Mouse (Mus musculus): Measurements from ENCODE around the gene Slc30a1. TPM values are rescaled to one million over a fixed set of nuclear protein-coding genes. Genes with fewer than 3 reads are reported as not detected.
A peak's percentile ranks its signal among the peaks of the same experiment; 100 is the strongest.

Gene Slc30a1
- polyA plus RNA-seq, 1 experiment from 2014 or later: 1.3 TPM

- H3K4me3 ChIP-seq: peak overlapping the region; percentile 88; the same call in 1 of the 2 replicates
- DNase-seq (ENCODE audit: low spot score): no peak
- 94% methylated on average over 14 of the region's 14 CpGs for WGBS
Measured at GRCm38 (mm10) chr1:191909316-191909715, 2.7 kb downstream of the Slc30a1 start.

GRCm38 (mm10) chr1:191910646-191911045 is 4.1 kb downstream of the Slc30a1 start:
- 84% methylated on average over 3 of the region's 3 CpGs for WGBS
- DNase-seq (ENCODE audit: low spot score): no peak
- H3K36me3 ChIP-seq: peaks cover 25% of the 10 kb centered on the region
- H3K27ac ChIP-seq: no peak overlapping the region
- H3K4me1 ChIP-seq (replicated peaks): peaks cover 43% of the 10 kb centered on the region
- no peaks in the 10 kb centered on the region for H3K27me3 ChIP-seq (ENCODE audit: insufficient read depth, poor library complexity, severe bottlenecking)
- no peak overlapping the region for H3K4me3 ChIP-seq
- H3K9me3 ChIP-seq: no peaks in the 10 kb centered on the region

More at GRCm38 (mm10) chr1:191909316-191909715, 2.7 kb downstream of the Slc30a1 start:
- Histone ChIP-seq H3K27me3 (ENCODE audit: insufficient read depth, poor library complexity, severe bottlenecking) (peaks cover 6% of the 10 kb centered on the region), H3K9me3 (no peaks in the 10 kb centered on the region), H3K27ac (no peak overlapping the region), H3K4me1 (replicated peaks) (peaks cover 46% of the 10 kb centered on the region), H3K36me3 (peaks cover 25% of the 10 kb centered on the region)

DNA sequence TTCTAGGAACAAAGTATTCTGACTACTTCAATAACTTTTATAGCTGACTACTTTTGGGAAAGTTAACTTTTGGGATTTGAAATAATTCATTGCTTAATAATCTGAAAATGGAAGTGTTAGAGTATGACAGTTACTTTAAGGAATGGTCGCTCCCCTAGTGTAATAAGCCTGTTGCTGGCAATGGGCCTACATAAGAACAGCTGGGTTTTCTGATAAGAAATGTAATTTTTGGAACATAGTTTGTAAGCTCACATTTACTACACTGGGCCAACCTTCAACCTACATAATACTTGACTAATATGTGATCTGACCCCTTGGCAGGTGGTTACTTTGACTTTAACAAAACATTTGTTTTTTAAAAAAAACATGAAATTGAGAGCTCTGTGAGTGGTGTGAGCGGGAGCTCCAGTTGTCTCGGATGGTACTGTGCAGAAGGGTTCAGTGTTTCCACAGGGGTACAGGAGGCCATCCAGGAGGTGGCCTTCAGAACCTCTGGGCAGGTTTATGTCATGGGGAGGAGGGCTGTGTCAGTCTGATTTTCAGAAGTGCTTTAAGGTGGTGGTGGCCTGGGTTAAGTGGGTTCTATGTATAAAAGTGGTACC is 4.6 kb downstream of the Slc30a1 start:
- peaks cover 25% of the 10 kb centered on the region for H3K36me3 ChIP-seq
- H3K9me3 ChIP-seq: no peaks in the 10 kb centered on the region
- WGBS: 86% methylated on average over 3 of the region's 3 CpGs
- H3K27me3 ChIP-seq (ENCODE audit: insufficient read depth, poor library complexity, severe bottlenecking): no peaks in the 10 kb centered on the region
- no peak overlapping the region for H3K27ac ChIP-seq
- H3K4me1 ChIP-seq (replicated peaks): peaks cover 38% of the 10 kb centered on the region
- no peak overlapping the region for H3K4me3 ChIP-seq
- DNase-seq (ENCODE audit: low spot score): no peak

DNA sequence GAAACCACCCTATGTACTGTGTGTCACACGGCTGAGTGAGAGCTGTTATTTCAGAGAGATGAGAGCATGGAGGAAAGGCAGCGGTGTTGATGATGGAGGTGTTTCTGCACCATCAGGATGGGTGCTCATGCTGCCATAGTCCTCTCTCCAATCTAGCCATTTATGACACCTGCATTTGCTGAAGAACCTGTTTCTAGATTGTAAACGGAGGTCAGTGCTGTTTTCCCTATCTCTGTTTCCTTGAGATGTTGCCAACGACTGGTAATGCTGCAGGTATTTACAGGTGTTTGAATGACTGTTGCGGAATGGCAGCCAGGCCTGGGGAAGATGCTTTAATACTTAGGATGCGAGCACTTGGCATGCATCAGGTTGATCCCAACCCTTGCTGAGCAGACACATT is 8.1 kb downstream of the Slc30a1 start:
- H3K9me3 ChIP-seq: no peaks in the 10 kb centered on the region

GRCm38 (mm10) chr1:191915586-191915985 is 9.0 kb downstream of the Slc30a1 start:
- peaks cover 3% of the 10 kb centered on the region; the same call in 1 of the 2 replicates for H3K4me1 ChIP-seq (replicated peaks)
- H3K27ac ChIP-seq: no peak overlapping the region
- H3K9me3 ChIP-seq: no peaks in the 10 kb centered on the region
- no peak for DNase-seq (ENCODE audit: low spot score)
- no peaks in the 10 kb centered on the region for H3K27me3 ChIP-seq (ENCODE audit: insufficient read depth, poor library complexity, severe bottlenecking)
- H3K36me3 ChIP-seq: peaks cover 2% of the 10 kb centered on the region
- no peak overlapping the region for H3K4me3 ChIP-seq
- WGBS: 72% methylated on average over 1 of the region's 1 CpGs

More for the DNA sequence above, 8.1 kb downstream of the Slc30a1 start:
- H3K4me1 ChIP-seq (replicated peaks): peaks cover 8% of the 10 kb centered on the region
- no peak overlapping the region for H3K4me3 ChIP-seq
- H3K27me3 ChIP-seq (ENCODE audit: insufficient read depth, poor library complexity, severe bottlenecking): no peaks in the 10 kb centered on the region
- H3K27ac ChIP-seq: no peak overlapping the region
- WGBS: 88% methylated on average over 6 of the region's 6 CpGs
- peaks cover 11% of the 10 kb centered on the region for H3K36me3 ChIP-seq
- no peak for DNase-seq (ENCODE audit: low spot score)

DNA sequence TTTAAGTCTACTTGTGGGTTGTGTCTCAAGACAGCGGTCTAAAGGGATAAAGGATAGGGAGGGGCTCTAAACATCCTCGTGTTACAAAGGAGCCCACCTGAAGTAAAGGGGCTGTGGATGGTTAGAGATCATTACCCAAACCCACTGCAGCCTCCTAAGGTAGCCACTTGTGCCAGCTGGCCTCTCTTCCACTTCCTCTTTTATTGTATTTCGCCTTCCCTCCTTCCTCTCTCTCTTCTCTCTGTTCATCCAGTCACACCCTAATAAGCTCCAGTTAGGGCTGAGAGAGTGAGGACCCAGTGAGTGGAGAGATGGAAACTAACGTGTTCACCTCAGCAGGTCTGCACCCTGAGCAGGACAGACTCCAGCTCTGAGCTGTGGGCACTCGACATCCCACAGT is 10.3 kb downstream of the Slc30a1 start:
- peaks cover 2% of the 10 kb centered on the region; the same call in 1 of the 2 replicates for H3K4me1 ChIP-seq (replicated peaks)
- H3K4me3 ChIP-seq: no peak overlapping the region
- H3K27ac ChIP-seq: no peak overlapping the region
- no peaks in the 10 kb centered on the region for H3K27me3 ChIP-seq (ENCODE audit: insufficient read depth, poor library complexity, severe bottlenecking)
- no peaks in the 10 kb centered on the region for H3K36me3 ChIP-seq
- 72% methylated on average over 5 of the region's 5 CpGs for WGBS
- DNase-seq (ENCODE audit: low spot score): no peak
- H3K9me3 ChIP-seq: 0 out of 2 replicates have a peak, but pooled peaks cover 4% of the 10 kb centered on the region

- Histone ChIP-seq H3K36me3 (no peaks in the 10 kb centered on the region), H3K4me3 (no peak overlapping the region), H3K4me1 (replicated peaks) (no peaks in the 10 kb centered on the region), H3K9me3 (0 out of 2 replicates have a peak, but pooled peaks cover 4% of the 10 kb centered on the region), H3K27me3 (ENCODE audit: insufficient read depth, poor library complexity, severe bottlenecking) (no peaks in the 10 kb centered on the region), H3K27ac (no peak overlapping the region)
- DNase-seq (ENCODE audit: low spot score): no peak
- 85% methylated on average over 2 of the region's 2 CpGs for WGBS
Measured at GRCm38 (mm10) chr1:191919336-191919735, 12.8 kb downstream of the Slc30a1 start.

DNA sequence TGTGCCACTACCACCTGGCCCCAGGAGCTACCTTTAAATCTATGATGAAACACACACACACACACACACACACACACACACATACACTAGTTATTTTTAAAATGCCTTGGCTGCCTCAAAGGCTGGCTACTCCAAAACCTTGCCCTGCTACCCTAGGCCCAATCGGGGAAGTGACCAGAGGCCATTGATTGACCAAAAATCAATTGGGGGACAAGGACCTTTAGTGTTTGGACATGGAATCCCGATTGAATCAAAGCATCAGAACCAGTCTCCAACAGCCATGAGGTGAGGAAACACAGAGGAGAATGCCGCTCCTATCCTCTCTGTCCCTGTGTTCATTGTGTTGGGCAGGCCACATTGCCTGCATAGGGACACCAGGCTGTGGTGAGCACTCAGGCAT is 15.1 kb downstream of the Slc30a1 start:
- 96% methylated on average over 3 of the region's 3 CpGs for WGBS

DNA sequence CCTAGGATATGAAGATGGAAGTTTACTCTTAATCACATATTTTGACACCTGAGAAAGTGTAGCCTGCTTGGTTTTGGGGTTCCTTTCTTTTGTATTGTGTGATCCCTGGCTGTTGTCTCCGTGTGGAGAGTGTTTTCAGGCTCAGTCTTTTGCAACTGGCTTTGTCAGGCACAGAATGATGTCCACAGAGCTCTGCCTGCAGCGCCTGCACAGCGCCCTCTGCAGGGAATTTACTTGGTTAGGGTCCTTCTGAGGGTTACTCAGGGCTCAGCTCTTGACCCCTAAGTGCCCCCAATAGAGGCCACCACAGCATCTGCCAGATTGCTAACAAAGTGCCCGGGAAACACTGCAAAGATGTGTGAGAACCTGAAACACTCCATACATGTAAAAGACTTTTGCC is 18.9 kb downstream of the Slc30a1 start:
- H3K9me3 ChIP-seq: 0 out of 2 replicates have a peak, but pooled peaks cover 4% of the 10 kb centered on the region
- no peaks in the 10 kb centered on the region; the same call in none of the 2 replicates for H3K27me3 ChIP-seq (ENCODE audit: insufficient read depth, poor library complexity, severe bottlenecking)
- no peaks in the 10 kb centered on the region for H3K36me3 ChIP-seq
- no peak overlapping the region for H3K4me3 ChIP-seq
- H3K4me1 ChIP-seq (replicated peaks): peaks cover 10% of the 10 kb centered on the region; the same call in 1 of the 2 replicates
- 47% methylated on average over 4 of the region's 4 CpGs for WGBS
- no peak overlapping the region for H3K27ac ChIP-seq
- no peak for DNase-seq (ENCODE audit: low spot score)

More for the DNA sequence above, 15.1 kb downstream of the Slc30a1 start:
- H3K4me3 ChIP-seq: no peak overlapping the region
- no peak for DNase-seq (ENCODE audit: low spot score)
- H3K4me1 ChIP-seq (replicated peaks): no peaks in the 10 kb centered on the region
- H3K27me3 ChIP-seq (ENCODE audit: insufficient read depth, poor library complexity, severe bottlenecking): no peaks in the 10 kb centered on the region
- H3K27ac ChIP-seq: no peak overlapping the region
- 0 out of 2 replicates have a peak, but pooled peaks cover 4% of the 10 kb centered on the region for H3K9me3 ChIP-seq
- no peaks in the 10 kb centered on the region for H3K36me3 ChIP-seq

DNA sequence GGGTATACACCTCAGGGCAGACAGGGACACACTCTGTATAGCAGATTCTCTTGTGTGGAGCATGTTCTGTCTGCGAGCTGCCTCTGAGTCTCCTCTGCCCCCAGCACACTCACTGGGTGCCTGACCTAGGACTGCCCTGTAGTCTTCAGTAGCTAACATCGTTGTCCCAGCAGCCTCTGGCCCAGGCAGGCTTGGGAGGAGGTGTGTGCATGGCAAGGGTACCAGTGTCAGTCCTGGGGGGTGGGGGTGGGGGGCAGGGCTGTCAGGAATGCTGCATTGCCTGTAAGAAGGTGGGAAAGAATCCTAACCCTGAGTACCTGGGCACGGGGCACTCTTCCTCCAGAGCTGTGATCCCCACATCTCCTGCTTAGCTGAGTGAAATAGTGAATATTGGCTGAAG is 20.1 kb downstream of the Slc30a1 start:
- DNase-seq (ENCODE audit: low spot score): no peak
- H3K27me3 ChIP-seq (ENCODE audit: insufficient read depth, poor library complexity, severe bottlenecking): peaks cover 5% of the 10 kb centered on the region

GRCm38 (mm10) chr1:191928345-191928744 is 21.8 kb downstream of the Slc30a1 start:
- no peak for DNase-seq (ENCODE audit: low spot score)
- Histone ChIP-seq H3K27me3 (ENCODE audit: insufficient read depth, poor library complexity, severe bottlenecking) (peaks cover 16% of the 10 kb centered on the region), H3K4me3 (no peak overlapping the region), H3K27ac (no peak overlapping the region), H3K4me1 (replicated peaks) (peaks cover 10% of the 10 kb centered on the region; the same call in 1 of the 2 replicates), H3K9me3 (no peaks in the 10 kb centered on the region), H3K36me3 (no peaks in the 10 kb centered on the region)
- 83% methylated on average over 7 of the region's 7 CpGs for WGBS

More for the DNA sequence above, 20.1 kb downstream of the Slc30a1 start:
- no peaks in the 10 kb centered on the region for H3K36me3 ChIP-seq
- H3K4me3 ChIP-seq: no peak overlapping the region
- H3K4me1 ChIP-seq (replicated peaks): peaks cover 10% of the 10 kb centered on the region; the same call in 1 of the 2 replicates
- H3K27ac ChIP-seq: no peak overlapping the region
- WGBS: 78% methylated on average over 3 of the region's 3 CpGs
- no peaks in the 10 kb centered on the region for H3K9me3 ChIP-seq

- Histone ChIP-seq H3K27me3 (ENCODE audit: insufficient read depth, poor library complexity, severe bottlenecking) (peaks cover 17% of the 10 kb centered on the region), H3K4me1 (replicated peaks) (peaks cover 10% of the 10 kb centered on the region; the same call in 1 of the 2 replicates), H3K4me3 (no peak overlapping the region), H3K9me3 (no peaks in the 10 kb centered on the region), H3K36me3 (no peaks in the 10 kb centered on the region), H3K27ac (no peak overlapping the region)
- no peak for DNase-seq (ENCODE audit: low spot score)
- WGBS: 79% methylated on average over 8 of the region's 8 CpGs
Measured at GRCm38 (mm10) chr1:191929065-191929464, 22.5 kb downstream of the Slc30a1 start.

GRCm38 (mm10) chr1:191929897-191930524 is 23.4 kb downstream of the Slc30a1 start:
- no peaks in the 10 kb centered on the region for H3K9me3 ChIP-seq
- DNase-seq (ENCODE audit: low spot score): no peak
- no peaks in the 10 kb centered on the region for H3K36me3 ChIP-seq
- WGBS: 67% methylated on average over 12 of the region's 12 CpGs
- H3K27me3 ChIP-seq (ENCODE audit: insufficient read depth, poor library complexity, severe bottlenecking): peaks cover 17% of the 10 kb centered on the region
- H3K27ac ChIP-seq: no peak overlapping the region
- no peak overlapping the region for H3K4me3 ChIP-seq
- peaks cover 10% of the 10 kb centered on the region; the same call in 1 of the 2 replicates for H3K4me1 ChIP-seq (replicated peaks)

Data from hindbrain, embryonic 10.5 days (tissue).